Mouse (Mus musculus): ENCODE measurements at regions not wholly inside any gene's neighbourhood (a gene's known extent, or its start where the extent isn't known, plus 50 kb on each side); places are given as distances from the start of the nearest gene placed in this dataset.
A peak's percentile ranks its signal among the peaks of the same experiment; 100 is the strongest.

- DNase-seq (ENCODE audit: extremely low spot score, low read depth, low spot score) = no peak
Measured at GRCm38 (mm10) chr10:9312326-9312725, 362.7 kb downstream of the Samd5 start.

DNA sequence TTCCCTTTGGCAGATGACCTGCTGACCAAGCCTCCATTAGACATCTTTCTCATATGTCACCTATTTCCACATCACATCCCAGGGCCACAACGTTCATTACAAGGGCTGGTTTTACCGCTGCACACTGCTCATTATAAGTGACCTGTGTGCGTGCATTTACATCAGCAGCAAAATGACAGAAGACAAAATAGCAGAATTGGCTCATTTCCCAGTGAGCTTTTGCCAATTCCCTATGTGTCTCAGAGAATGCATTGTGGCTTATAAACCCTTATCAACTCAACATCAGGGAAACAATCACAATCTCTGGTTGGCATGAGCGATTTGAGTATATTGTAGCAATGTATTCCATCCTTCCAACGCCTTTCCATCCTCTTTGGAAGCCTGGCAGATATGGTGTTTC lies 364.7 kb downstream of the Samd5 start:
- no peak for DNase-seq (ENCODE audit: extremely low spot score, low read depth, low spot score)

GRCm38 (mm10) chr10:9296055-9296454 lies 379.0 kb downstream of the Samd5 start:
- no peak for DNase-seq (ENCODE audit: extremely low spot score, low read depth, low spot score)

DNA sequence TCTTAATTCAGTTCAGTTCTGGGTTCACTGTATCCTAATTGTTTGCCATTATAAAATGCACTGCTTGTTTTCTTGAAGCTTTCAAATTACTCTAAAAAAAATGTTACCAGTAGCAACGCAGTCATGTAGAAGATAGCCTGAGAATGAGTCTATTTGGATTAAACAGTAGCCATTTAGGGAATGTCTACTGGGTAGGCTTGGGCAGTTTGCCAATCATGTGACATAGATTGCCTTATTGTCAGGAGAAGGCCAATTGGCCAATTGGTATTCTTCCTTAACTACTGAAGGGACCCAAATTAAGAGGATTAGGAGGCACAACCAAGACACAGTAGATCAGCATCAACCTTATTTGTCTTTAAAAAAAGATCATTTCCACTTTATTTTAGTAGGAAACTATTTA lies 379.7 kb downstream of the Samd5 start:
- no peak for DNase-seq (ENCODE audit: extremely low spot score, low read depth, low spot score)

DNA sequence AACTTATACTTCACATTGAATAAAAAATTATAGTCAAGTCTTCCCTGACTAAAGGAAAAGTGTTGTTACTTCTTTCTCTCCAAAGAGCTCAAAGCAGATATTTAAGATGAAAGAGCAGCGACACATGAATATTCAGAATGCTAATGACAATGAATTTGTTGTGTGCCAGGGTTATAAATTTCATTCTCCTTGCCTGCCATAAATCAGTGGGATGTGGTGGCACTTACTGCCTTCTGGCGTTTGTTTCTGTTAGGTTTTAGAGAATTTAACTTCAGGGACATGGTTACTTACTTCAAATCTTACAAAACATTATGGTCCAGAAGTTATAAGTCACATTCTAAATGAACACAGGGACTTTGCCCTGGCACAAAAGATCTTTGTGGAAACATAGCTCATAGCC lies 380.4 kb downstream of the Samd5 start:
- no peak for DNase-seq (ENCODE audit: extremely low spot score, low read depth, low spot score)

DNA sequence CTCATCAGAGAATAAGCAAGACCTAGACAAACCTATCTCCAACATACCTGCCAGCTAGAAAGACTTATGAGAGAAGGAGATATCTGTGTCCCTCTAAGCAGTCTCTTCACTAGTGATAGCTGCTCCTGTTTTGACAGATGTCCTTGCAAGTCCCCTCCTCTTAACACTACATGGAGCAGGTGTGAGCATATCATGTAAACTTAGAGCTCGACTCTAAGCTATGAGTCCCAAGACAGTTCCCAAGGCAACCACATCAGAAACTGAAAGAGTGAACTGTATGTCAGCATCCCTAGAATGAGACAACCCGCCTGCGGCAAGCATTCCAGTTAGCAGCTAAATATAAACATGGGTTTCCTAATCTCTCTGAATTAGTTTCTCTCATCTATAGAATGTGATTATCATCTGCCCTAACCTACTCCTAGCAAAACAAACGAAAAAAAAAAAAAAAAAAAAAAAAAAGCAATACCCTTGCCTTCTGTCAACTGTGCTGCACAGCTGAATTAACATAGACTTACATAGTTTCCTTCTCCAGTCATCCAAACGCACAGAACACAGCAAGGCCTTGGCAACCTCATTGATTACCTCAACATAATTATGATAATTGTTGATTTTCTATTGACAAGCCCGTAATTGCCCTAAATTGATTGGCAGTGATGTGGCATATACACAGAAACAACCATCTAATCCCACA lies 383.4 kb downstream of the Samd5 start:
- no peak for DNase-seq (ENCODE audit: extremely low spot score, low read depth, low spot score)

GRCm38 (mm10) chr10:9272940-9273339 lies 387.1 kb upstream of the Sash1 start:
- DNase-seq (ENCODE audit: extremely low spot score, low read depth, low spot score) = no peak

- DNase-seq (ENCODE audit: extremely low spot score, low read depth, low spot score) = peak; percentile 42
Measured at GRCm38 (mm10) chr10:9272243-9272642, 386.4 kb upstream of the Sash1 start.

GRCm38 (mm10) chr10:9265528-9265927 lies 379.7 kb upstream of the Sash1 start:
- no peak for DNase-seq (ENCODE audit: extremely low spot score, low read depth, low spot score)

DNA sequence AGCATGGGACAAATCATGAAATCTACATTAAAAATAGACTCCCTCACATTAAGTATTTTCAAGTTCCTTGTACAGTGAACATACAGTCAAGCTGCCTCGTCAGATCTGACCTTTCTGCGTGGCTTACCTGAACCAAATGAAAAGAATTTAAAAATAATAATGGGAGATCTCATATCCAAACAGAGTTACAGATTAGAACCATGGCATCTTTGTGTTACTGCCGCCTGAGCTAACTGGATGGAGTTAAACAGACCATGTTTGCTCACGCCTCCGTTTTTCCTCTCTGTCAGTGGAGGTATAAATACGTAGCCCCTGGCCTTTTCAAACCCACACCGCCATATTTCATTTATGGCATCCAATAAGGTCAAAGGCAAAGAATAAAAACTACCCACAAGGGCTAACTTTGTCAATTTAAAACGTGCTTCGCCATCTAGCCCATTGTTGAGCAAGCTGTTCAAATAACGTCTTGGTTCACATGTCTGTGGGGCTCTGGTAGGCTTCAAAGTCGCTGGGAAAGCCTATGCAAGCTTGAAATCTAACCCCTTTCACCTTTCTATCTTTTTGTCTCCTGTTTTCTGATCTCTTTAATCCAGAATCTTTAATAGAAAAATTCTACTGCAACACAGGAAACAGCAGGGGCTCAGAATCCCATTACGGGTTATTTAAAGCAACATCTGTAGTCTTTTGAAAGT lies 378.6 kb upstream of the Sash1 start:
- no peak for DNase-seq (ENCODE audit: extremely low spot score, low read depth, low spot score)

- no peak for DNase-seq (ENCODE audit: extremely low spot score, low read depth, low spot score)
Measured at GRCm38 (mm10) chr10:9258705-9259104, 372.8 kb upstream of the Sash1 start.

GRCm38 (mm10) chr10:9252941-9253217 lies 367.0 kb upstream of the Sash1 start:
- no peak for DNase-seq (ENCODE audit: extremely low spot score, low read depth, low spot score)

- DNase-seq (ENCODE audit: extremely low spot score, low read depth, low spot score) = no peak
Measured at GRCm38 (mm10) chr10:9252120-9252940, 366.5 kb upstream of the Sash1 start.

DNA sequence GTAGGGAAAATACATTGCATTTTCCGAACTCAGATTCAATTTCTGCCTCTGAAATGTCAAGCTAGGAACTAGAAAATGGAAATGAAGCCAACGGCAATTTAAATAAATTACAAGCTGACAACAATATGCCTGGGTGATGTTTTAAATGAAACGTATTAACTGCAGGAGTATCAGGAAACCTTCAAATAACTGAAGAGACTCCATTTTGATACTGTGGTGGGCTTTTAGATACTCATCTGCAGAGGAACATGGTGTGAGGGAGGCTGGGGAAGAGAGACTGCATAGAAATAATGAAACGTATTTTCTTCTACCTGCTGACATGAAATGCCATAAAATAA lies 357.4 kb upstream of the Sash1 start:
- no peak for DNase-seq (ENCODE audit: extremely low spot score, low read depth, low spot score)

GRCm38 (mm10) chr10:9242596-9243280 lies 356.9 kb upstream of the Sash1 start:
- DNase-seq (ENCODE audit: extremely low spot score, low read depth, low spot score) = no peak

GRCm38 (mm10) chr10:9239956-9240355 lies 354.1 kb upstream of the Sash1 start:
- DNase-seq (ENCODE audit: extremely low spot score, low read depth, low spot score) = no peak

- DNase-seq (ENCODE audit: extremely low spot score, low read depth, low spot score) = no peak
Measured at GRCm38 (mm10) chr10:9231751-9232150, 345.9 kb upstream of the Sash1 start.

DNA sequence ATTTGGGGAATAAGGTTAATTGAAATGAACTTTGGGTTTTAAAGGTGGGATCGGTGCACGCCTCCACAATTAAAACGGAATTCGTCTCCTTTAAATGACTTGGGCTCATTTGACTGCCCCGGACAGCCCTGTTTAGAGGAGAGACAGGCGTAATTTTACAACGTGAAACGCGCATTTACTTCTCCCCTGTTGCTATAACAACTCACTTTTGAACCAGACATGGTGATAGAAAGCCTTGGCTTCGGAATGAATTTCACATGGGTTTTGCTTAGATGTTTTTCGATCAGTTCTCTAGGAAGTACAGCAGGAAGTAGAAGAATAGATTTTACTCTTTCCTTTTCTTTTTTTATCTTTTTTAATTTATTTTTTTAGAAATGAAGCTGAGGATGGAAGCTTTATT lies 343.2 kb upstream of the Sash1 start:
- DNase-seq (ENCODE audit: extremely low spot score, low read depth, low spot score) = no peak

GRCm38 (mm10) chr10:9227361-9227760 lies 341.5 kb upstream of the Sash1 start:
- peak; percentile 10 for DNase-seq (ENCODE audit: extremely low spot score, low read depth, low spot score)

GRCm38 (mm10) chr10:9210646-9211045 lies 324.8 kb upstream of the Sash1 start:
- no peak for DNase-seq (ENCODE audit: extremely low spot score, low read depth, low spot score)

DNA sequence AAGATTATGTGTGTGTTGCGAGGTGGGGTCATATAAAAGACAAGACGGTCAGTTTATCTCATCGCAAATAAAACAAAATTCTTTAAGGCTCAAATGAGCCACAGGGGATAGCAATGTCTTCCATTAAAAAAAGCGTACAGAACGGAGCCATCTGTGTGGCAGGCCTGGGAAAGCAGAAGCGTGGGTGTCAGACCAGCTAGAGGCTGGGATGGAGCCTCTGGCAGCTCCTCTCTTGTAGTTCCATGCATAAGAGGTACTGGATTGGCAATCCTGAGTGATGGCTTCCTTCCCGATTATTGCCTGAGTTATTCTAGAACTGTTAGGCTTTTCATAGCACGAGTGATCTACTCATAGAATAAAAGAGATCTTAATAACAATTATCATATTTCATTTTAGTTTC lies 318.2 kb upstream of the Sash1 start:
- DNase-seq (ENCODE audit: extremely low spot score, low read depth, low spot score) = no peak

DNA sequence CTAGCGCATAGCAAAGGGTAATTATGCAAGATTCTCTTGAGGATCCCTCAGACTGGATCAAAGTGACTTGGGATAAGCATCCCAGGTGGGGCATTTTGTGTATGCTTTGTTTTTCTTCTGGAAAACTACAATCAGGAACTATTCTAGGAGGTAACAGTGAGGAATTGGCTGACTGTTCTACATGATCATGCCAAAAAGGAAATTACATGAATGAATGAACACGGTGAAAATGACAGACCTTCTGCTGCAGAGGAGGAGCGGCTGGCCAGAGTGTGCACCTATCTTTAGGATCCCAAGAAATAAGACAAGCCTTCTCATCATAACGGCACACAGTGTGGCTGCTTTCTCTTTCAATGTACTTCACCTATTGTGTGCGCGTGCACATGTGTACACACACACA lies 317.5 kb upstream of the Sash1 start:
- no peak for DNase-seq (ENCODE audit: extremely low spot score, low read depth, low spot score)

Measured in hindlimb bud, embryonic 11.5 days (tissue).